In the genomic region with DNA sequence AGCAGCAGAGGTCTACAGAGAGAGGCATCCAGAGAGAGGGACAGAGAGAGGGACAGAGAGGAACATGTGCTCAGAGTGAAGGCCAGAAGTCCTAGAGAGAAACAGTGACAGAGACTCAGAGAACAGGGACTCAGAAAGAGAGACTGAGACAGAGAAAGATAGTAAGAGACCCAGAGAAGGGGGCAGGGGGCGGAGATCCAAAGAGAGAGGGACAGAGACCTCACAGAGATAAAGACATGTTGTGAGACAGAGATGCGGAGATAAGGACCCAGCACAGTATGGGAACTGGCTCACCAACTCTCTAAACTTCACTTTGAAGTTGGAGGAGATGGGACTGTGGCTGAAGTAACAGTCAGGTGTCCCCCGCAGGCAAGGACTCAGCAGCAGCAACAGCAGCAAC, we compare ENCODE assay signal across 8 mouse cellular contexts. TPM values are rescaled to one million over a fixed set of nuclear protein-coding genes. Genes with fewer than 3 reads are reported as not detected.
DNase-seq lines count a peak whose midpoint lies in the region; ATAC-seq and TF ChIP-seq lines count a peak whose summit lies in the region.

No protein-coding gene starts in this region.

- 71% methylated on average over 3 of the region's 3 CpGs for WGBS in hindbrain, embryonic 12.5 days
- 62% methylated on average over 3 of the region's 3 CpGs for WGBS in hindbrain, embryonic 11.5 days
- 69% methylated on average over 3 of the region's 3 CpGs for WGBS in forebrain, embryonic 13.5 days
- 26% methylated on average over 3 of the region's 3 CpGs for WGBS in liver, embryonic 13.5 days (ENCODE audit: insufficient replicate concordance)

- peaks cover 30% of the 10 kb centered on the region for H3K27me3 ChIP-seq in hindbrain, embryonic 12.5 days
- peaks cover 2% of the 10 kb centered on the region; the same call in 1 of the 2 replicates for H3K27me3 ChIP-seq in hindbrain, embryonic 11.5 days (ENCODE audit: control insufficient read depth, insufficient read depth, low read length)
- no peaks in the 10 kb centered on the region for H3K27me3 ChIP-seq in MEL (ENCODE audit: control insufficient read depth in 1 of 2, insufficient read depth in 2 of 2, low read length in 2 of 2)
- H3K27me3 ChIP-seq in forebrain, embryonic 13.5 days = peaks cover 23% of the 10 kb centered on the region
- no peaks in the 10 kb centered on the region for H3K27me3 ChIP-seq in liver, embryonic 13.5 days

- no peak for TF ChIP-seq CTCF in MEL (IDR thresholded peaks at IDR 0.05 in 2 of 3, conservative IDR thresholded peaks at IDR 0.05 in 1 of 3; ENCODE audit: control insufficient read depth in 1 of 3, insufficient read depth in 1 of 3, low read depth in 2 of 3, low read length in 3 of 3, poor library complexity in 1 of 3, severe bottlenecking in 1 of 3)

- no peaks in the 10 kb centered on the region for H3K36me3 ChIP-seq in hindbrain, embryonic 12.5 days
- H3K36me3 ChIP-seq in hindbrain, embryonic 11.5 days (ENCODE audit: control insufficient read depth, insufficient read depth, low read length) = no peaks in the 10 kb centered on the region
- H3K36me3 ChIP-seq in MEL (ENCODE audit: control insufficient read depth in 1 of 2, insufficient read depth in 2 of 2, low read length in 2 of 2) = peaks cover 0 to 18% of the 10 kb centered on the region in 2 experiments; a peak in 2 of 4 replicates
- no peaks in the 10 kb centered on the region for H3K36me3 ChIP-seq in forebrain, embryonic 13.5 days (ENCODE audit: poor library complexity, severe bottlenecking)
- H3K36me3 ChIP-seq in liver, embryonic 13.5 days = peaks cover 11% of the 10 kb centered on the region; the same call in 1 of the 2 replicates

- H3K4me1 ChIP-seq in hindbrain, embryonic 12.5 days = peaks cover 13% of the 10 kb centered on the region
- H3K4me1 ChIP-seq in hindbrain, embryonic 11.5 days (replicated peaks; ENCODE audit: control insufficient read depth, insufficient read depth, low read length) = no peaks in the 10 kb centered on the region; the same call in 1 of the 2 replicates
- H3K4me1 ChIP-seq in MEL (ENCODE audit: control insufficient read depth in 1 of 2, insufficient read depth in 2 of 2, low read length in 2 of 2) = peaks cover 11 to 29% of the 10 kb centered on the region in 2 experiments
- H3K4me1 ChIP-seq in forebrain, embryonic 13.5 days = peaks cover 6% of the 10 kb centered on the region; the same call in 1 of the 2 replicates
- H3K4me1 ChIP-seq in liver, embryonic 13.5 days (replicated peaks) = peaks cover 78% of the 10 kb centered on the region

- H3K9me3 ChIP-seq in hindbrain, embryonic 12.5 days (replicated peaks) = no peaks in the 10 kb centered on the region
- no peaks in the 10 kb centered on the region for H3K9me3 ChIP-seq in hindbrain, embryonic 11.5 days (ENCODE audit: control insufficient read depth, low read length)
- no peaks in the 10 kb centered on the region for H3K9me3 ChIP-seq in MEL (replicated peaks; ENCODE audit: insufficient read depth, low read length)
- H3K9me3 ChIP-seq in forebrain, embryonic 13.5 days (replicated peaks) = no peaks in the 10 kb centered on the region
- H3K9me3 ChIP-seq in liver, embryonic 13.5 days (replicated peaks) = no peaks in the 10 kb centered on the region

- no peaks in the 10 kb centered on the region; the same call in 1 of the 2 replicates for H3K79me2 ChIP-seq in MEL (ENCODE audit: control insufficient read depth, insufficient read depth, low read length, poor library complexity)

- no peak for TF ChIP-seq RAD21 in MEL (IDR thresholded peaks at IDR 0.05; ENCODE audit: low read depth, low read length)

- no peak overlapping the region for H3K27ac ChIP-seq in hindbrain, embryonic 12.5 days
- no peak overlapping the region for H3K27ac ChIP-seq in hindbrain, embryonic 11.5 days (ENCODE audit: low read depth, low read length)
- peak overlapping the region; percentile 92 for H3K27ac ChIP-seq in MEL (ENCODE audit: control insufficient read depth, low read depth, low read length)
- no peak overlapping the region for H3K27ac ChIP-seq in forebrain, embryonic 13.5 days
- peak overlapping the region; percentile 89 for H3K27ac ChIP-seq in liver, embryonic 13.5 days

- TF ChIP-seq EP300 in MEL (IDR thresholded peaks at IDR 0.05; ENCODE audit: low read depth in 1 of 2, low read length in 2 of 2) = peak in 1 of 2 experiments; percentile 23; a peak in 1 of 4 replicates

- DNase-seq in hindbrain, embryonic 11.5 days (ENCODE audit: low spot score) = no peak
- DNase-seq in MEL (ENCODE audit: low read depth, low spot score) = peak; percentile 74
- no peak for DNase-seq in liver, embryonic 13.5 days
- DNase-seq in urinary bladder, adult 2 months (ENCODE audit: low spot score) = no peak
- DNase-seq in cerebellum, postnatal 25 days = no peak

- no peak for ATAC-seq in hindbrain, embryonic 12.5 days (ENCODE audit: low FRiP score)
- ATAC-seq in hindbrain, embryonic 11.5 days (ENCODE audit: low FRiP score) = no peak
- ATAC-seq in forebrain, embryonic 13.5 days = 0 out of 2 replicates have a peak, but pooled peaks have one; percentile 6
- peak; percentile 5; the same call in 1 of the 2 replicates for ATAC-seq in liver, embryonic 13.5 days (ENCODE audit: low read depth)
- no peak for ATAC-seq in activated CD4-positive, CD25-positive, alpha-beta regulatory T cell, adult 4 months

- no peak overlapping the region for H3K9ac ChIP-seq in hindbrain, embryonic 12.5 days
- H3K9ac ChIP-seq in hindbrain, embryonic 11.5 days (ENCODE audit: low read depth, low read length) = no peak overlapping the region
- H3K9ac ChIP-seq in MEL (ENCODE audit: control insufficient read depth, low read depth, low read length, poor library complexity, severe bottlenecking) = peak overlapping the region; percentile 75
- peak overlapping the region; percentile 59; the same call in 1 of the 2 replicates for H3K9ac ChIP-seq in forebrain, embryonic 13.5 days
- peak overlapping the region; percentile 87 for H3K9ac ChIP-seq in liver, embryonic 13.5 days

- peak overlapping the region; percentile 43; the same call in 1 of the 2 replicates for H3K4me3 ChIP-seq in hindbrain, embryonic 12.5 days
- no peak overlapping the region for H3K4me3 ChIP-seq in hindbrain, embryonic 11.5 days (ENCODE audit: low read depth, low read length)
- peak overlapping the region; percentile 61 to 74 for H3K4me3 ChIP-seq in MEL (ENCODE audit: control insufficient read depth in 1 of 2, insufficient read depth in 1 of 2, low read depth in 2 of 2, low read length in 2 of 2)
- no peak overlapping the region; the same call in 1 of the 2 replicates for H3K4me3 ChIP-seq in forebrain, embryonic 13.5 days
- peak overlapping the region; percentile 82 for H3K4me3 ChIP-seq in liver, embryonic 13.5 days (replicated peaks)

- peak overlapping the region; percentile 71; the same call in 1 of the 2 replicates for H3K4me2 ChIP-seq in hindbrain, embryonic 12.5 days (replicated peaks)
- no peak overlapping the region for H3K4me2 ChIP-seq in hindbrain, embryonic 11.5 days (replicated peaks; ENCODE audit: low read depth, low read length)
- peak overlapping the region; percentile 67; the same call in 1 of the 2 replicates for H3K4me2 ChIP-seq in forebrain, embryonic 13.5 days
- peak overlapping the region; percentile 95 for H3K4me2 ChIP-seq in liver, embryonic 13.5 days

- peak in 1 of 2 experiments; percentile 6; a peak in 1 of 4 replicates for TF ChIP-seq POLR2A in MEL (IDR thresholded peaks at IDR 0.05; ENCODE audit: control insufficient read depth in 1 of 2, insufficient read depth in 1 of 2, low read depth in 1 of 2, low read length in 2 of 2, poor library complexity in 1 of 2)

RNA-seq across cellular contexts. Expression of a gene that starts 0.7 kb away (rescaled TPM):
- 0.31 TPM in 1 of 2 replicates, not detected in the other for polyA plus RNA-seq in hindbrain, embryonic 12.5 days (2016; fragmentation: Nextera tagmentation; extraction: Ambion mirVana)
- polyA plus RNA-seq in hindbrain, embryonic 11.5 days (2014; fragmentation: Nextera tagmentation; extraction: Ambion mirVana) = 0.47 TPM in 1 of 2 replicates, not detected in the other
- 0.69 and 3.9 TPM in 2 replicates for total RNA-seq in MEL (2012; rRNA removed)
- polyA plus RNA-seq in MEL (2012; ENCODE audit: insufficient read depth in 1 of 2, insufficient read length in 2 of 2, low read depth in 1 of 2, low replicate concordance in 2 of 2, missing spikeins in 1 of 2) = not detected
- 0.13 and 0.31 TPM in 2 replicates for polyA plus RNA-seq in forebrain, embryonic 13.5 days (2015; fragmentation: Nextera tagmentation; extraction: Ambion mirVana)
- polyA plus RNA-seq in liver, embryonic 13.5 days (2015; fragmentation: Nextera tagmentation; extraction: Ambion mirVana) = 0.12 and 0.37 TPM in 2 replicates
- not detected for polyA plus RNA-seq in activated CD4-positive, CD25-positive, alpha-beta regulatory T cell, adult 4 months (2017; shearing (Covaris generic))
- polyA plus RNA-seq in urinary bladder, adult 2 months (2012; rRNA removed) = 0.28 and 0.44 TPM in 2 replicates

RNA-seq across cellular contexts. Expression of a gene that starts 0.9 kb away (rescaled TPM):
- polyA plus RNA-seq in hindbrain, embryonic 12.5 days (2016; fragmentation: Nextera tagmentation; extraction: Ambion mirVana) = 0.52 and 1.6 TPM in 2 replicates
- polyA plus RNA-seq in hindbrain, embryonic 11.5 days (2014; fragmentation: Nextera tagmentation; extraction: Ambion mirVana) = 1.5 and 1.6 TPM in 2 replicates
- total RNA-seq in MEL (2012; rRNA removed) = 9.5 and 13.0 TPM in 2 replicates
- 10 to 100 TPM in 1 of 2 experiments, not detected in 1; 35.4 TPM for polyA plus RNA-seq in MEL (2012; ENCODE audit: insufficient read depth in 1 of 2, insufficient read length in 2 of 2, low read depth in 1 of 2, low replicate concordance in 2 of 2, missing spikeins in 1 of 2)
- polyA plus RNA-seq in forebrain, embryonic 13.5 days (2015; fragmentation: Nextera tagmentation; extraction: Ambion mirVana) = 0.79 and 0.92 TPM in 2 replicates
- polyA plus RNA-seq in liver, embryonic 13.5 days (2015; fragmentation: Nextera tagmentation; extraction: Ambion mirVana) = 4.5 and 5.4 TPM in 2 replicates
- 100 to 1,000 TPM; 118 to 125 TPM for polyA plus RNA-seq in activated CD4-positive, CD25-positive, alpha-beta regulatory T cell, adult 4 months (2017; shearing (Covaris generic))
- 74.5 and 83.1 TPM in 2 replicates for polyA plus RNA-seq in urinary bladder, adult 2 months (2012; rRNA removed)

RNA-seq across cellular contexts. Expression of a gene that starts 6.8 kb away (rescaled TPM):
- 977 and 1,019 TPM in 2 replicates for polyA plus RNA-seq in hindbrain, embryonic 12.5 days (2016; fragmentation: Nextera tagmentation; extraction: Ambion mirVana)
- polyA plus RNA-seq in hindbrain, embryonic 11.5 days (2014; fragmentation: Nextera tagmentation; extraction: Ambion mirVana) = 1,145 and 1,168 TPM in 2 replicates
- total RNA-seq in MEL (2012; rRNA removed) = 2,773 and 3,160 TPM in 2 replicates
- polyA plus RNA-seq in MEL (2012; ENCODE audit: insufficient read depth in 1 of 2, insufficient read length in 2 of 2, low read depth in 1 of 2, low replicate concordance in 2 of 2, missing spikeins in 1 of 2) = 1,000 to 10,000 TPM; 2,091 to 3,727 TPM
- 998 and 1,188 TPM in 2 replicates for polyA plus RNA-seq in forebrain, embryonic 13.5 days (2015; fragmentation: Nextera tagmentation; extraction: Ambion mirVana)
- 972 and 1,063 TPM in 2 replicates for polyA plus RNA-seq in liver, embryonic 13.5 days (2015; fragmentation: Nextera tagmentation; extraction: Ambion mirVana)
- polyA plus RNA-seq in activated CD4-positive, CD25-positive, alpha-beta regulatory T cell, adult 4 months (2017; shearing (Covaris generic)) = 1,000 to 10,000 TPM; 7,090 to 8,122 TPM
- 3,442 and 3,633 TPM in 2 replicates for polyA plus RNA-seq in urinary bladder, adult 2 months (2012; rRNA removed)

RNA-seq across cellular contexts. Expression of a gene that starts 11.1 kb away (rescaled TPM):
- 982 and 1,135 TPM in 2 replicates for polyA plus RNA-seq in hindbrain, embryonic 12.5 days (2016; fragmentation: Nextera tagmentation; extraction: Ambion mirVana)
- polyA plus RNA-seq in hindbrain, embryonic 11.5 days (2014; fragmentation: Nextera tagmentation; extraction: Ambion mirVana) = 1,346 and 1,389 TPM in 2 replicates
- total RNA-seq in MEL (2012; rRNA removed) = 2,482 and 2,708 TPM in 2 replicates
- 1,000 to 10,000 TPM; 3,189 to 5,434 TPM for polyA plus RNA-seq in MEL (2012; ENCODE audit: insufficient read depth in 1 of 2, insufficient read length in 2 of 2, low read depth in 1 of 2, low replicate concordance in 2 of 2, missing spikeins in 1 of 2)
- 1,342 and 1,406 TPM in 2 replicates for polyA plus RNA-seq in forebrain, embryonic 13.5 days (2015; fragmentation: Nextera tagmentation; extraction: Ambion mirVana)
- 1,277 and 1,372 TPM in 2 replicates for polyA plus RNA-seq in liver, embryonic 13.5 days (2015; fragmentation: Nextera tagmentation; extraction: Ambion mirVana)
- polyA plus RNA-seq in activated CD4-positive, CD25-positive, alpha-beta regulatory T cell, adult 4 months (2017; shearing (Covaris generic)) = 1,000 to 10,000 TPM; 4,562 to 5,652 TPM
- 903 and 1,312 TPM in 2 replicates for polyA plus RNA-seq in urinary bladder, adult 2 months (2012; rRNA removed)

RNA-seq across cellular contexts. Expression of a gene that starts 18.7 kb away (rescaled TPM):
- 90.3 and 91.0 TPM in 2 replicates for polyA plus RNA-seq in hindbrain, embryonic 12.5 days (2016; fragmentation: Nextera tagmentation; extraction: Ambion mirVana)
- 105 TPM in 2 replicates for polyA plus RNA-seq in hindbrain, embryonic 11.5 days (2014; fragmentation: Nextera tagmentation; extraction: Ambion mirVana)
- 119 and 141 TPM in 2 replicates for total RNA-seq in MEL (2012; rRNA removed)
- 100 to 1,000 TPM in 1 of 2 experiments, not detected in 1; 148 TPM for polyA plus RNA-seq in MEL (2012; ENCODE audit: insufficient read depth in 1 of 2, insufficient read length in 2 of 2, low read depth in 1 of 2, low replicate concordance in 2 of 2, missing spikeins in 1 of 2)
- polyA plus RNA-seq in forebrain, embryonic 13.5 days (2015; fragmentation: Nextera tagmentation; extraction: Ambion mirVana) = 97.5 TPM in 2 replicates
- polyA plus RNA-seq in liver, embryonic 13.5 days (2015; fragmentation: Nextera tagmentation; extraction: Ambion mirVana) = 51.7 and 54.8 TPM in 2 replicates
- 10 to 100 TPM; 44.4 to 53.0 TPM for polyA plus RNA-seq in activated CD4-positive, CD25-positive, alpha-beta regulatory T cell, adult 4 months (2017; shearing (Covaris generic))
- 48.3 and 58.3 TPM in 2 replicates for polyA plus RNA-seq in urinary bladder, adult 2 months (2012; rRNA removed)

Comparison
In these comparisons a context has a peak if more than half of its experiments do, and no peak if none do; other contexts are left out.
1. H3K4me3 ChIP-seq: peak in hindbrain, embryonic 12.5 days (single experiment), MEL (2 of 2) and liver, embryonic 13.5 days (single experiment); none in hindbrain, embryonic 11.5 days (single experiment) and forebrain, embryonic 13.5 days (single experiment).
2. ATAC-seq: peak in forebrain, embryonic 13.5 days (single experiment) and liver, embryonic 13.5 days (single experiment); none in hindbrain, embryonic 12.5 days (single experiment), hindbrain, embryonic 11.5 days (single experiment) and activated CD4-positive, CD25-positive, alpha-beta regulatory T cell, adult 4 months (single experiment).
3. H3K27ac ChIP-seq: peak in MEL (single experiment) and liver, embryonic 13.5 days (single experiment); none in hindbrain, embryonic 12.5 days (single experiment), hindbrain, embryonic 11.5 days (single experiment) and forebrain, embryonic 13.5 days (single experiment).
4. H3K9ac ChIP-seq: peak in MEL (single experiment), forebrain, embryonic 13.5 days (single experiment) and liver, embryonic 13.5 days (single experiment); none in hindbrain, embryonic 12.5 days (single experiment) and hindbrain, embryonic 11.5 days (single experiment).